Mouse (Mus musculus) bone marrow, adult 2 months (tissue): Measurements from ENCODE around the gene Lypd6b. TPM values are rescaled to one million over a fixed set of nuclear protein-coding genes. Genes with fewer than 3 reads are reported as not detected.

Experiments
- H3K27ac ChIP-seq: fragments of 200-500 bp; 2 replicates; pipeline ENCODE4 v1.5.1; 2012; ENCODE audit warnings: low read depth, mild to moderate bottlenecking, control low read depth, inconsistent platforms, low read length; ENCODE audit not compliant: control insufficient read depth, poor library complexity, insufficient read depth
- H3K4me1 ChIP-seq: fragments of 200-500 bp; 2 replicates; pipeline ENCODE4 v1.6.1; 2011; ENCODE audit warnings: low read length; ENCODE audit not compliant: control insufficient read depth, insufficient read depth
- H3K4me3 ChIP-seq: fragments of 200-500 bp; replicated peaks from 2 replicates; pipeline ENCODE3; 2011; ENCODE audit warnings: mild to moderate bottlenecking, low read depth, low read length, control low read depth; ENCODE audit not compliant: control insufficient read depth
- CTCF ChIP-seq: fragments of 200-500 bp; IDR thresholded peaks from 2 replicates; pipeline ENCODE4 v1.5.1; 2011; ENCODE audit warnings: low read length, control low read depth; ENCODE audit not compliant: control insufficient read depth, insufficient read depth
- POLR2A ChIP-seq: fragments of 200-500 bp; IDR thresholded peaks from 2 replicates; pipeline ENCODE4 v1.6.1; 2011; ENCODE audit warnings: low read depth, mild to moderate bottlenecking, control low read depth, low read length, borderline replicate concordance; ENCODE audit not compliant: control insufficient read depth
- WGBS: fragments of 180-500 bp; shearing (Covaris S2); methylation state at CpG from one replicate; pipeline ENCODE4 v1.1.7; 2018; 5-methylcytosine and 5-hydroxymethylcytosine counted together
- polyA plus RNA-seq: library from polyadenylated mRNA; stranded (reverse); fragments of >200 nt; gene quantifications from 2 replicates; pipeline ENCODE4 v1.2.4, GENCODE M21; 2011; ENCODE audit warnings: low replicate concordance; ENCODE audit not compliant: missing spikeins, insufficient read depth, insufficient read length

Lypd6b gene
- polyA plus RNA-seq, 1 experiment: not detected

GRCm38 (mm10) chr2:49776407-49776806 is 11.1 kb upstream of the Lypd6b start:
- Histone ChIP-seq H3K4me3 (no peak overlapping the region), H3K27ac (no peak overlapping the region), H3K4me1 (no peaks in the 10 kb centered on the region; the same call in 1 of the 2 replicates)
- no peak for TF ChIP-seq CTCF
- TF ChIP-seq POLR2A: no peak
- 81% methylated on average over 4 of the region's 4 CpGs for WGBS

DNA sequence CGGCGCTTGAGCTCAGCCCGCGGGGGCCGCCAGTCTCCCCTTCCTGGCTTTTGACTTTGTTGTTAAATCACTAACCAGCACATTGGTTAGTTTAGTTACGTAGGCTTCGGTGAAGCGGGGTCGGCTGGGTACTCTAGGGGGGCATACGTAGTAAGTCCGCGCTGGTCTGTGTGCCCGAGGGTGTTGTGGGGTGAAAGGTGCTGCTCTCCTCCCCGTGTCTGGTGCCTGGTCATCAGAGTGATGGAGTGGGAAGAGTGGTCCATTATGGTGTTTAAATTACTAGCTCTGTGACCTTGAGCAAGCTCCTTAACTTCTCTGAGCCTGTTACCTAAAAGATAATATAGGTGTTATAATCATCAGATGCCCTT is 547 bp downstream of the Lypd6b start:
- no peak for TF ChIP-seq POLR2A
- no peak for TF ChIP-seq CTCF
- H3K4me1 ChIP-seq: no peaks in the 10 kb centered on the region
- 3% methylated on average over 14 of the region's 14 CpGs for WGBS
- H3K27ac ChIP-seq: no peak overlapping the region
- no peak overlapping the region for H3K4me3 ChIP-seq

GRCm38 (mm10) chr2:49788643-49789042 is 1.2 kb downstream of the Lypd6b start:
- no peak overlapping the region for H3K4me3 ChIP-seq
- H3K27ac ChIP-seq: no peak overlapping the region
- H3K4me1 ChIP-seq: no peaks in the 10 kb centered on the region
- WGBS: 15% methylated on average over 3 of the region's 3 CpGs
- TF ChIP-seq CTCF (no peak), POLR2A (no peak)

- TF ChIP-seq POLR2A (no peak), CTCF (no peak)
Observed at GRCm38 (mm10) chr2:49789078-49789477, 1.6 kb downstream of the Lypd6b start.

DNA sequence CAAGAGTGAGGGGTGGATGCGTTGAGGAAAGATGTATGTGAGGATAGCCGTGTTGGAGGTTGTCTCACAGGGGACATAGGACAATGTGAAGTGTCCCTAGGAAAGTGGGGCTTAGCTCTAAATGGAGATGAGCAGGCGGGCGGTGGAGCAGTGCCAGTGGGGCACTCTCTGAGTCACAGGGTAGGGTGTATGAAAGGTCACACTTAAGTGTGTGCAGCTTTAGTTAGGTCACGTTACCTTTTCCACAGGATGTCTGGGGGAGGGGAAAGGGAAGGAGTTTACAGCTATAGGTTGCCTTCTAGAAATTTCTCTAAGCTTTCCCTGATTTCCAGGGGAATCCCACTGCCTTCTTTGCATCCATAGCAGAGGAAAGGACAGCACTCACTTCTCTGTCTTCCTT is 2.0 kb downstream of the Lypd6b start:
- Histone ChIP-seq H3K27ac (no peak overlapping the region), H3K4me1 (no peaks in the 10 kb centered on the region), H3K4me3 (no peak overlapping the region)
- TF ChIP-seq POLR2A (no peak), CTCF (no peak)
- 78% methylated on average over 5 of the region's 5 CpGs for WGBS

More at GRCm38 (mm10) chr2:49789078-49789477, 1.6 kb downstream of the Lypd6b start:
- H3K4me3 ChIP-seq: no peak overlapping the region
- H3K4me1 ChIP-seq: no peaks in the 10 kb centered on the region
- H3K27ac ChIP-seq: no peak overlapping the region
- 57% methylated on average over 6 of the region's 6 CpGs for WGBS

DNA sequence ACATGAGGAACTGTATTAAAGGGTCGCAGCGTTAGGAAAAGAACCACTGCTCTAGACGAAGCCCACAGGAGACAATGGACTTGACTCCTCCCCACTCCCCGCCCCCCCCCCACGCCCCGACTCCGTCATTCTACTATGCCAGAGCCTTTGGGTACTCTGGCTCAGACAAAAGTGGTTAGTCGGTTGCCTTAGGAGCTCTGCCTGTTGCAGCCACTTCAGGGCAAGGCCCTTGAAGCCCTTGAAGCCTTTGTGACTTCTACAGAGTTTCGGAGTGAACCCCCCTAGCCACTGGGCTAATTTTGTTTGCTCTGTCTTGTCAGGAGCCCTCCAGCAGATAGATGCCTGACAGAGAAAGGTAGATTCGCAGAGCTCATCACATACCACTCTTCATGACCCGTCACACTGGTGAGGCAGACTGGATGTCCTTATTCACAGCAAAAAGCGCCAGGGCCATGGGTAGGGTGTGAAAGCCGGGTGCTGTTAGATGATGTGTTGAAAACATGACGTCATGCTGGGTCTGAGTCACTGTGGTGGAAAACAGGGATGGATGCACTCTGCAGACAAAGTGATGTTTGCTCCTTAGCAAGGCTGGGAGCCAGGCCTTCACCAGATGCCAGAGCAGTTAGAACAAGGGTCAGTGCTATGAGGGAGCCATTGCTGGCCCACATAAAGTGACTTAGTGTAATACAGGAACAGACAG is 10.1 kb downstream of the Lypd6b start:
- no peak overlapping the region for H3K27ac ChIP-seq
- 84% methylated on average over 14 of the region's 14 CpGs for WGBS

GRCm38 (mm10) chr2:49804448-49804847 is 17.0 kb downstream of the Lypd6b start:
- WGBS: 91% methylated on average over 8 of the region's 8 CpGs
- no peak overlapping the region for H3K27ac ChIP-seq
- no peak for TF ChIP-seq POLR2A
- no peak for TF ChIP-seq CTCF

More for the DNA sequence above, 10.1 kb downstream of the Lypd6b start:
- Histone ChIP-seq H3K4me3 (no peak overlapping the region), H3K4me1 (no peaks in the 10 kb centered on the region; the same call in 1 of the 2 replicates)
- TF ChIP-seq CTCF (no peak), POLR2A (no peak)

DNA sequence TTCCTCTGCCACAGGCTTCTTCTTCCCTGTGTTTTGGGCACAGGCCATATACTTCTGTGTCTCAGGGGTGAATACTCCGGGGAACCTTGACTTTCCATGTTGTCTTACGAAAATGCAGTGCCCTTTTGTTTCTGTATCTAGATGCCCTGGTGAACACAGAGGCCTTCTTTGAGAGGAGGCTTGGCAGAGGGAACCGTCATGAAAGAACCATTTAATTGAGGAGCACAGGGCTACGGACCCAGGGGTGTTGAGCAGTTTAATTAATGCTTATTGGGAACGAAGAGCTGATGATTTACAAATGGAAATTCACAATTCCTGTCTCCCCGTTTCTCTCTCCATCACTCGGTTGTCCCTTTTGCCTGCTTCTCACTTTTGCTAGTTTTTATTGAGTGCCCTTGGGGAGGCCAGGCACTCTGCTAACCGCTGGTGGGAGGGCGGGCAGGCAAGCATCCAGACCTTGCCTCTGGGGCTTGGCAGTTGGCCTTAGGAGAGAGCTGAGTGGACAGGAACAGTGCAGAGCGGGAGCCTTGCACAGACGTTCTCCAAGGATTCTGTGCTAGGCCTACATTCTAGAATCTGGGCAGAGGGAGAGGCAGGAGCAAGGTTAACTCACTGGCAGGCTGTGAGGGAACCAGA is 18.4 kb downstream of the Lypd6b start:
- Histone ChIP-seq H3K4me3 (no peak overlapping the region), H3K4me1 (peaks cover 1% of the 10 kb centered on the region; the same call in 1 of the 2 replicates), H3K27ac (no peak overlapping the region)
- no peak for TF ChIP-seq CTCF
- TF ChIP-seq POLR2A: no peak
- 84% methylated on average over 11 of the region's 11 CpGs for WGBS

More at GRCm38 (mm10) chr2:49804448-49804847, 17.0 kb downstream of the Lypd6b start:
- Histone ChIP-seq H3K4me3 (no peak overlapping the region), H3K4me1 (no peaks in the 10 kb centered on the region)
